Mouse (Mus musculus) macrophage (primary cell): ENCODE results near the gene Setd1a. TPM values are rescaled to one million over a fixed set of nuclear protein-coding genes. Genes with fewer than 3 reads are reported as not detected.
"Not testable (repeated sequence)": the region's sequence is repeated elsewhere in the genome, so short reads cannot be mapped to it uniquely, and the experiment has no call there.

Source experiments
- H3K27ac ChIP-seq: fragments of 350-480 bp; formaldehyde crosslinking; 2 replicates; pipeline ENCODE4 v1.9.0; 2021
- H3K36me3 ChIP-seq: fragments of 350-480 bp; formaldehyde crosslinking; 2 replicates; pipeline ENCODE4 v1.9.0; 2021; ENCODE audit errors: inconsistent target
- H3K4me3 ChIP-seq: fragments of 350-480 bp; formaldehyde crosslinking; 2 replicates; pipeline ENCODE4 v1.9.0; 2021; ENCODE audit errors: inconsistent target
- H3K79me2 ChIP-seq: fragments of 350-480 bp; formaldehyde crosslinking; 2 replicates; pipeline ENCODE4 v1.9.0; 2021; ENCODE audit errors: inconsistent target
- WGBS: methylation state at CpG from one replicate; pipeline ENCODE4 v1.1.7; 2026; ENCODE audit warnings: inconsistent platforms; ENCODE audit not compliant: missing documents; 5-methylcytosine and 5-hydroxymethylcytosine counted together
- polyA plus RNA-seq: library from polyadenylated mRNA; stranded (reverse); fragments of 250-400 nt; gene quantifications from 3 replicates; pipeline ENCODE4 v1.2.4, GENCODE M21; 2018; ENCODE audit warnings: inconsistent platforms

The Setd1a gene
- polyA plus RNA-seq, 1 experiment from 2014 or later, result 14.1 TPM

DNA sequence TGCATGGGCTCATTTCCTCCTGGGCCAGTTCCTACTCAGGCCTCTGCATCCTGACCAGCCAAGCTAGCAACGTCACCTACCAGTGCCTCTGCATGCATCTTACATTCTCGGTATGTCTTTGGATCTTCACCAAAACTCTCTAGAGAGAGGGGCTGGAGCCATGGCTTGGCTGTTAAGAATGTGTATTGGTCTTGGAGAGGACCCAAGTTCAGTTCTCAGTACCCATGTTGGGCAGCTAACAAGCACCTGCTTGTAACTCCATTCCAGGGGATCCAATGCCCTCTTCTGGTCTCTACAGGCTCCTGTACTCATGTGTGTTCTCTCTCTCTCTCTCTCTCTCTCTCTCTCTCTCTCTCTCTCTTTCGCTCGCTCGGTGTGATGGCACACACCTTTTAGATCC is 41.3 kb downstream of the Setd1a start:
- WGBS, result 98% methylated on average over 5 of the region's 5 CpGs
- H3K79me2 ChIP-seq, result no peaks in the 10 kb centered on the region
- no peak overlapping the region for H3K4me3 ChIP-seq
- no peak overlapping the region for H3K27ac ChIP-seq
- H3K36me3 ChIP-seq, result no peaks in the 10 kb centered on the region

GRCm38 (mm10) chr7:127820836-127821509 is 44.5 kb downstream of the Setd1a start:
- no peaks in the 10 kb centered on the region for H3K79me2 ChIP-seq
- no peak overlapping the region for H3K27ac ChIP-seq
- no peaks in the 10 kb centered on the region for H3K36me3 ChIP-seq
- H3K4me3 ChIP-seq, result no peak overlapping the region
- WGBS, result 50% methylated on average over 12 of the region's 13 CpGs

DNA sequence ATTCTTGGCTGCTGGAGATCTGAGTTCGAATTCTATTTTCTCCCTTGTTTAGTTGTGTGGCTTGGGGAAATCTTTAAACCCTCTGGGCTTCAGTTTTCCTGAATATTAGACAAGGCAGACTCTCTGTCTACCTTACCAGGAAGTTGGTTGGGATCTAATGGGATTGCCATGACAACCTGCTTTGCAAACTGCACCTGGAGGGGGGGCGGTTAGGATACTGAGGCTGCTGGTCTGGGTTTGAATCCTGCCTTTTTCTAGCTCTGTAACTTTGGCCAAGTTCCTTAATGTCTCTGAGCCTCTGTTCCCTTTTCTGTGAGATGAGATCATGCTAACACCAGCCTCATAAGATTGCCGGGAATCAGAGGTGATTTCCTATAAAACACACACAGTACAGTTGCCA is 46.0 kb downstream of the Setd1a start:
- Histone ChIP-seq H3K36me3 (no peaks in the 10 kb centered on the region), H3K27ac (no peak overlapping the region), H3K79me2 (no peaks in the 10 kb centered on the region), H3K4me3 (no peak overlapping the region)
- WGBS, result 75% methylated on average over 3 of the region's 3 CpGs

- Histone ChIP-seq H3K27ac (no peak overlapping the region), H3K4me3 (no peak overlapping the region), H3K79me2 (no peaks in the 10 kb centered on the region), H3K36me3 (no peaks in the 10 kb centered on the region)
- WGBS, result 87% methylated on average over 10 of the region's 11 CpGs
Observed at GRCm38 (mm10) chr7:127823236-127824171, 47.0 kb downstream of the Setd1a start.

DNA sequence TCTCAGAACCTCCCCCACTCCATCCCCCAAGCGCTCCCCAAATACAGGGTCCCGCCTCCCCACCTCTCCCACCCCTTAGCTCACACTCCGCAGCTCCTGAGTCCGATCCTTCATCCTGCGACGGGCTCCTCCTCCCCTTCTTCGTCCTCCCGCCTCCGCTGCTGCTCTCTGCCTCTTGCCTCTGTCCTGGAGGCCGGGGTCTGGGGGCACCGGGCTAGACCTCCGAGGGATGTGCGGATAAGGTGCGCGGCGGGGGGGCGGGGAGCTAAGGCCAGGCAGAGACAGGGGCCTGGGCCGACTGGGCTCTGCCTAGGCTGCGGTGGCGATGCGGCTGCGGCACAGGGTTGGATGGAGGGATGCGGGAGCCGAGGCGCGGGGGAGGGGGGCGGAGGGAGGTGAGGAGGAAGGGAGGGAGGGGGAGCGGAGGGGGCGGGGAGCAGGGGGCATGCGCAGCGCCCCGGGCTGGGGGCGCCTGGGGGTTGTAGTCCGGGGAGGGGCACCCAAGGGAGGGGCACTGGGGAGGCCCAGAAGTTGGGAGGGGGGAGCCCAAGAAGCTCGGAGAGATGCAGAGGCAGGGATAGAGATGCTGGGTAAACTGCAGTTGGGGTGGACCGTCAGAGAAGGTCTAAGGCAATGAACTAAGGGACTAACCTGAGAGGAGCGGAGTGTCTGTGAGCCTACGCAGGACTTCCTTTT is 47.9 kb downstream of the Setd1a start, which contains the start of the genes Stx4a and Stx1b:
Gene Stx4a (plus strand): TSS at position 119 of the 696 bp plus-strand sequence.
Gene Stx1b (minus strand): TSS at position 374 of the 696 bp plus-strand sequence.
- Histone ChIP-seq H3K79me2 (no peaks in the 10 kb centered on the region), H3K4me3 (no peak within 1 kb of the TSS), H3K36me3 (no peaks in the 10 kb centered on the region), H3K27ac (no peak within 1 kb of the TSS)
- 40% methylated on average over 19 of the region's 38 CpGs for WGBS

- 93% methylated on average over 2 of the region's 2 CpGs for WGBS
- Histone ChIP-seq H3K36me3 (no peaks in the 10 kb centered on the region), H3K79me2 (no peaks in the 10 kb centered on the region), H3K4me3 (no peak overlapping the region), H3K27ac (no peak overlapping the region)
Observed at GRCm38 (mm10) chr7:127835550-127835949, 59.1 kb downstream of the Setd1a start.

- WGBS, result 97% methylated on average over 5 of the region's 5 CpGs
- H3K36me3 ChIP-seq, result no peaks in the 10 kb centered on the region
Observed at GRCm38 (mm10) chr7:127837473-127837872, 61.0 kb downstream of the Setd1a start.

DNA sequence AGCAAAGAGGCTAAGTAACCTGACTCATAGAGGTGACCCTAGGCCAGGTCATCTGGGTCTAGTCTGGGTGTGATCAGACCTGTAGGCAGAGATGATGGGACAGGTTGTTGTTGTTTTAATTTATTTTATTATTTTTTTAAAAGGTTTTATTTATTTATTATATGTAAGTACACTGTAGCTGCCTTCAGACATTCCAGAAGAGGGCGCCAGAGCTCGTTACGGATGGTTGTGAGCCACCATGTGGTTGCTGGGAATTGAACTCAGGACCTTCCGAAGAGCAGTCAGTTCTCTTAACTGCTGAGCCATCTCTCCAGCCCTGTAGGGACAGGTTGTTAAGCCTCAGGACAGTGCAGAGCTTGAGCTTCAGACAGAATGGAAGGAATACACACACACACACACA is 61.4 kb downstream of the Setd1a start:
- not testable (repeated sequence) for H3K36me3 ChIP-seq, H3K27ac ChIP-seq, H3K4me3 ChIP-seq
- WGBS, result 94% methylated on average over 4 of the region's 4 CpGs
- H3K79me2 ChIP-seq, result peaks cover 12% of the 10 kb centered on the region

More at GRCm38 (mm10) chr7:127837473-127837872, 61.0 kb downstream of the Setd1a start:
- Histone ChIP-seq H3K79me2 (peaks cover 8% of the 10 kb centered on the region), H3K27ac (no peak overlapping the region), H3K4me3 (no peak overlapping the region)

- H3K27ac ChIP-seq, result peak overlapping the region; percentile 97
- H3K36me3 ChIP-seq, result peaks cover 21% of the 10 kb centered on the region
- not testable (repeated sequence) for H3K4me3 ChIP-seq
- peaks cover 34% of the 10 kb centered on the region for H3K79me2 ChIP-seq
- 100% methylated on average over 2 of the region's 2 CpGs for WGBS
Observed at GRCm38 (mm10) chr7:127840031-127840430, 63.6 kb downstream of the Setd1a start.

DNA sequence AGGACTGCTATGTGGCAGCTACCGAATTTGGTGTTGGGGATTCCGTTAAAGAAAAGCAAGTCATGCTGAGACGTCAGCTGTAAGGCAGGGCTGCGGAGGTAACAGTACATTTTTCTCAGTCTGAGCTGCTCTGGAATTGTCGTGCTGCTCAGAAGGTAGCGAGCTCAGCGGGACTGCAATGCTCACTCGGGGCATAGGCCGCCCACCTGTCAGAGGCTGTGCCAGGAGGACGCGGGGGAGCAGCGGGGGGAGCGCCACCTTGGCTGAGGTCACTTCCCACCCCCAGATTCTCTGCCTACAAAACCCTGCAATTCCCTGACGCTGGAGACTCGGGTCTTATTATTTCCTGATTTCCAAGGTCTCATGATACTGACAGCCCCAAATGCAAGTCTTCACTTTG is 64.4 kb downstream of the Setd1a start:
- 4% methylated on average over 15 of the region's 15 CpGs for WGBS

DNA sequence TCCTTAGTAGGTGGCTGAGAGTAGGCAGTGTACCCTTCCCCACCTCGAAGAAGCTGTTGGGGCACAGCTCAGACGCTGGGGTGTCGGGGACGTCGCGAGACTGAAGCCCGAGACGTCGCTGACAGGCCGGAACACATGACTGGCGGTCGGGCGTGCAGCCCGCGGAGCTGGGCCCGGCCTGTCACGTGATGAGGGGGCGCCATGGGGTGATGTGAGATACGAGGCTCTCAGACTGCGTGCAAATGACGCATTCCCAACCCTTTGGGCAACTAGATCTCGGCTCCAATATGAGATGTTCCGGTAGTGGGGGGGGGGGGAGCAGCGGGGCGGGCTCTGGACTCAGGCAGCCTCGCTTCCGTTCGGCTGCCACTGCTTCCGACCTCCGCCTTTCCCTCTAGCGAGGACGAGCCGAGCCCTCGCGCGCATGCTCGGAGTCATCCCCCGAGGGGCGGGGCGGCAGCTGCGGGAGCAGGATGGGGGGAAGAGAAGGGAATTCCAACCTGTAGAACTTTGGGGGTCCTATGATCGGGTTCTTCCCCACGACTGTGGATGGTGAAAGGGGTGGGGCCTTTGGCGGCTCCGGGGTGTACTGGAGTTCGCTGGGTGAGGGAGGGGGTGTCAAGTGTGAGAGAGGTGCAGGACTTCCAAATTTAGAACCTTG is 65.0 kb downstream of the Setd1a start:
- H3K36me3 ChIP-seq, result peaks cover 33% of the 10 kb centered on the region
- peak overlapping the region; percentile 97 for H3K27ac ChIP-seq
- peaks cover 47% of the 10 kb centered on the region for H3K79me2 ChIP-seq
- WGBS, result under 1% methylated on average over 37 of the region's 46 CpGs
- peak overlapping the region; percentile 94 for H3K4me3 ChIP-seq

More for the DNA sequence above, 64.4 kb downstream of the Setd1a start:
- Histone ChIP-seq H3K27ac (peak overlapping the region; percentile 97), H3K36me3 (peaks cover 27% of the 10 kb centered on the region), H3K79me2 (peaks cover 41% of the 10 kb centered on the region), H3K4me3 (peak overlapping the region; percentile 33)

DNA sequence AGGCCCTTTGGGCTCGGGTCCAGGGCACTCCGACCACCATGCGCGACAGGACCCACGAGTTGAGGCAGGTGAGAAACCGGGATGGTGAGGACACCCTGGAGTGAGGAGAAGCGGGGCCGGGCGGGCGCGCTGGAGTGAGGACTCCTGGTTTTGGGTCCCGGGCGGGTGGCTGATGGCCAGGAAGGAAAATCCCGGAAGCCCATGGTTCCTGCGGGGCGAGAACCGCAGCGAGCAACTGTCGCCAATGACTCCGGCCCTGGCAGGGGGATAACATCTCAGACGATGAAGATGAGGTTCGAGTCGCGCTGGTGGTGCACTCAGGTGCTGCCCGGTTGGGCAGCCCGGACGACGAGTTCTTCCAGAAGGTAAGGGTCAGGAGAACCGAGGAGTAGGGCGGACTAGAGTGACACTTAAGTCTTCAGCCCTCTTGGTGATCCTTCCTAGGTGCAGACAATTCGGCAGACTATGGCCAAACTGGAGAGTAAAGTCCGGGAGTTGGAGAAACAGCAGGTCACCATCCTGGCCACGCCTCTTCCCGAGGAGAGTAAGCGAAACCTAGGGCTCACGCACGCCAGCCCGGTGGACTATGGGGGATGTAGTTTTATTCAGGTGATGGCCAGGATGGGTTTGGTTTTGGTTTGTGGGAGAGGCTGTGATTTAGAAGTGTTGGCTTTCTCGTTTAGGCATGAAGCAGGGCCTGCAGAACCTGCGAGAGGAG is 65.7 kb downstream of the Setd1a start:
- WGBS, result 1% methylated on average over 40 of the region's 40 CpGs
- Histone ChIP-seq H3K79me2 (peaks cover 54% of the 10 kb centered on the region), H3K27ac (peak overlapping the region; percentile 97), H3K36me3 (peaks cover 40% of the 10 kb centered on the region), H3K4me3 (peak overlapping the region; percentile 94)
